Mouse (Mus musculus): ENCODE measurements around the gene Otud3.
A peak's percentile ranks its signal among the peaks of the same experiment; 100 is the strongest.
"Not testable (repeated sequence)": the region's sequence is repeated elsewhere in the genome, so short reads cannot be mapped to it uniquely, and the experiment has no call there.

Gene Otud3

DNA sequence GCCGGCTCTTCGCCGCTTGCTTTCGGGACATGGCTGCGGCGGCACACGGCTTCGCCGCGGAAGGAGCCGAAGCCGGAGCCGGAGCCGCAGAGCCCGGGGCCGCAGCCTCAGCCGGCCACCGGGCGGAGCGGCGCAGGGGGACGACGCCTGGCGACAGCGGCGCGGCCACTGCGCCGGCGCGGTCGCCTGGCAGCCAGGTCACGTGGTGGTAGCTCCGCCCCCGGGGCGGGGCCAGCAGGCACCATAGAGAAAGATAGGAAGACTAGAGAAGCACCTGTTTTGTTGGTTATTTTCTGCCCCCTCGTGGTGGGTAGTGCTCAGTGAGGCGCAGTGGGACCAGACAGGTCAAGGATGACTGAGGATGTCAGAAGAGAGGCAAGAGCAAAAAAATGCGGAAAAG lies at the start of gene Otud3:
Otud3 (minus strand) TSS at position 149 of the 400 bp plus-strand sequence.
- DNase-seq: peak; percentile 96

DNA sequence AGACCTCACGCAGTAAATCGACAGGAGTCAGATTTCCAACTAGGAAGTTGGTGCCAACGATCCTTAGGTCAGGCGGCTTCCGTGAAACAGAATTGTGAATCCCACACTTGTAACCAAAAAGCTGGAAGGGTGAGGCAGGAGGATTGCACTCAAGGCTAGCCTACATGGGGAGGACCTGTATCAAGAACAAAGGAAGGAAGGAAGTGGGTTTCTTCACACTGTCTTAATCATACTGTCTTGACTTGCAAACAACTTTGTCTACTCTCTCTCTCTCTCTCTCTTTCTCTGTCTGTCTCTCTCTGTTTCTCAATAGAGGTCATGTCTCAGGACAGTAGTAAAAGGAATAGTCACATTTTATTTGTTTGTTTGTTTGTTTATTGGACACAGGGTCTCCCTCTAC lies 49.0 kb upstream of the Otud3 start:
- DNase-seq: no peak

DNA sequence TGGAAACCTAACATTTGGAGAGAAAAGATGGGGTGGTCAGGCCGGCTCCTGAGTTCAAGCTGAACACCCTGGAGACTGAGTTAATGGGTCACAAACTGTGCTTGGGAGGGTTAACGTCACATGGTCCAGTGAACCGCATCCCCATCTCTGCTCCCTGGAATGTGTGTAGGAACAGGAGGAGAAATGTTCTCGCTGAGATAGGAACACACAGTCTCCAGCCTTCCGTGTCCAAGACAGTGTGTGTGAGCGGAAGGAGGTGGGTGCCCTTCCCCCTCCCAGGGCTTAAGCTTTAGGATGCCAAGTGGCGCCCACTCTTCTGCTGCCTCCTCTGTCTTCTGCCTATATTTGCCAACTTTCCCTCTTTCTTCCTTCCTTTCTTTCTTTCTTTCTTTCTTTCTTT lies 46.2 kb upstream of the Otud3 start:
- DNase-seq: peak; percentile 76

DNA sequence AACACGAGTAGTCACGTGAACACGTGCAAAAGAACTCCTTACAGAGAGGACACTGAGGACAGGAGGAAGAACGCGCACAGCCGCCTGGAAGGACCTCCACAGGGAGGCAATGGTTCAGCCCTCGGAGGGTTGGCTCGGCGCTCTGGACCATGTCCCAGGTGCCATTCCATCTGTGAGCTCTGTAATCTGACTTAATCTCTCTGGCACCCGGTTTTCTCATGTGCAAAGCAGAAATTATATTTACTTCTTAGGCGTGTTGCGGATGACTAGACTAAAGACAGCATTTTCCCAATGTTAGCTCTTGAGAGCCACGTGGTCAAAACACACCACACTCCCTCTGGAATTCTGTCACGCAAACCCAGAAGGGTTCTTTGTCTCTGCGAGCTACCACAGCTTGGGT lies 45.4 kb upstream of the Otud3 start:
- peak; percentile 37 for DNase-seq

DNA sequence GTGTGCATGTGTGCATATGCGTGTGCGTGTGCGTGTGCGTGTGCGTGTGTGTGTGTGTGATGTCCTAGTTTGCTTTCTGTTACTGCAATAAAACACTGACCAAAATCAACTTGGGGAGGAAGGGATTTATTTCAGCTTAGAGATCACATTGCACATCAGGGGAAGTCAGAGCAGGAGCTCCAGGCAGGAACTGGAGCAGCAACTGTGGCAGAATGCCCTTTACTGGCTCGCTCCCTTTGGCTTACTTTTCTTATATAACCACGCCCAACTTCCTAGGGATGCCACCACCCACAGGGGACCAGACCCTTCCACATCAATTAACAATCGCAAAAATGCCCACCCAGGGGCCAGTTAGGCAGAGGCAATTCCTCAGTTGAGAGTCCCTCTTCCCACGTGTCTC lies 44.9 kb upstream of the Otud3 start:
- DNase-seq: no peak

DNA sequence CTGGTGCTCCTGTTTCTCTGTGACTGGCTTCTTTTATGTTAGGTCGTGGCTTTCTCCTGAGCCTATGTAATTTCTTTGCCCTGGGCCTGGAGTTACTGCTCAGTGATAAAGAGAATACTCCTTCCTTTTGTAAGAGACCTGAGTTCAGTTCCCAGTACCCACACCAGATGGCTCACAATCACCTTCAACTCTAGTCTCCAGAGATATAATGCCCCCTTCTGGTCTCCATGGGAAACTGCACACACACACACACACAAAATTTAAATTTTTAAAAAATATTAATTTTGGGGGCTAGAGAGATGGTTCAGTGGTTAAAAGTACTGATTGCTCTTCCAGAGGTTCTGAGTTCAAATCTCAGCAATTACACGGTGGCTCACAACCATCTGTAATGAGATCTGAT lies 34.5 kb upstream of the Otud3 start:
- no peak for DNase-seq

DNA sequence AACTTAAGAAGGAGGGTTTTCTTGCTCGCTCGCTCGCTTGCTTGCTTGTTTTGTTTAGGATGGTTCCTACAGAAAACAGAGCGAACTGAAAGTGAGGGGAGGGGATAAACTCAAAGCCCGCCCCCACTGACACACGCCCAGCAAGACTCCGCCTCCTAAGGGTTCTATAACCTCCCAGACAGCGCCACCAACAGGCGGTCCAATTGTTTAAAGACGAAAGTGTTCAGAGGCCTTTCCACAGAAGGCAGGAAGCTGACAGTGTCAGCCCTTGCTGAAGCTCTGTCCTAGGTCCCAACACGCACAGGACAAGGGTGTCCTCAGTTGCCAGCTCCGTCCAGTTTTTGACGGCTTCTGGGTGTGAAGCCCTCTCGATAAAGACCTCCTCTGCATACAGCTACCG lies 30.0 kb upstream of the Otud3 start:
- peak; percentile 52 for DNase-seq

DNA sequence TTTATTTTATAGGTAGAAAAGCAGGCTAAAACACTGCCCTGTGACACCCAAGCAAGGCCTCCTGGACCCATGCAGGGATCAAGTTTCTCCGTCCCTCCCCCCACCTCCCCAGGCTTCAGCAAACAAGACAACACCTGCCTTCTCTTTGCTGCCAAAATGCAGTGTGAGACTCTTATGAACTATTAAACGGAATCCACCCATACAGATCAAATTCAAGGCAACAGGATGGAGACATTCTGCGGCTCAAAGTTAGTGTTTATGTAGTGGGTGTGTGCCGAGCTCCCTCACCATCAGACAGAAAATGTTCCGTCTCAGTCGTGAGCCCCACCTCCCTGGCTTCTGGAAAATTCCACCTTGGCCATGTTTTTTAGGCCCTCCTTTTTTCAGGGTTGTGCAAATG lies 28.2 kb upstream of the Otud3 start:
- DNase-seq: no peak

DNA sequence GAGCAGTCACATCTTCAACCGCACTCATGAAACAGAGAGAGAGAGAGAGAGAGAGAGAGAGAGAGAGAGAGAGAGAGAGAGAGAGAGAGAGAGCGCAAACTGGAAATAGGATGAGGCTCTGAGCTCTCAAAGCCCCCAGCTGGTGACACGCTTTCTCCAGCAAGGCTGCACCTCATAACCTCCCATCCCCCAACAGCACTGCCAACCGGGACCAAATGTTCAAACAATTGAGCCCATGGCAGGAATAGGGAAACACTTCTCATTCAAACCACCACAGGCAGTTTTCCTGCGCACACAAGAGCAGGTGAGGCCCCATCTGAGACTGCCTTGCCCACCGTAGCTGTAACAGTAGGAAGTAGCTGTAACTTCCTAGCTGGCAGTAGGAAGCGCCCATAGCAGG lies 27.7 kb upstream of the Otud3 start:
- DNase-seq: no peak

DNA sequence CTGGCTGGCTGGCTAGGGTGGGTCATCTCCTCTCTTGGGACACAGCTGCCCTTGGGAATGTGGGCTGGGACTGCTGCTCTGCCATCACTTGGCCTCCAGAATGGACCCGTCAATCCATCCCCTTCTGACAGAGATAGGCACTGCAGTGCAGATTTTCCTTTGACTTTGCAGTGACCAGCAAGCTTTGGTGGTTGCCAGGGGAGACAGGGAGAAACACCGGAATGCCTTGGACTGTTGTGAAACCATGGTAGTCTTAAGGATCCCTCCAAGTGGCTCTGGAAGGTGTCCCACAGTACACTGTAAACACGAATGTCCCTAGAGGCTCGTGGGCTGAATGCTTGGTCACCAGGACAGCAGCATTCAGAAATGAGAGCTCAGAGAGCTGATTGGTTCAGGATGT lies 25.7 kb upstream of the Otud3 start:
- no peak for DNase-seq

DNA sequence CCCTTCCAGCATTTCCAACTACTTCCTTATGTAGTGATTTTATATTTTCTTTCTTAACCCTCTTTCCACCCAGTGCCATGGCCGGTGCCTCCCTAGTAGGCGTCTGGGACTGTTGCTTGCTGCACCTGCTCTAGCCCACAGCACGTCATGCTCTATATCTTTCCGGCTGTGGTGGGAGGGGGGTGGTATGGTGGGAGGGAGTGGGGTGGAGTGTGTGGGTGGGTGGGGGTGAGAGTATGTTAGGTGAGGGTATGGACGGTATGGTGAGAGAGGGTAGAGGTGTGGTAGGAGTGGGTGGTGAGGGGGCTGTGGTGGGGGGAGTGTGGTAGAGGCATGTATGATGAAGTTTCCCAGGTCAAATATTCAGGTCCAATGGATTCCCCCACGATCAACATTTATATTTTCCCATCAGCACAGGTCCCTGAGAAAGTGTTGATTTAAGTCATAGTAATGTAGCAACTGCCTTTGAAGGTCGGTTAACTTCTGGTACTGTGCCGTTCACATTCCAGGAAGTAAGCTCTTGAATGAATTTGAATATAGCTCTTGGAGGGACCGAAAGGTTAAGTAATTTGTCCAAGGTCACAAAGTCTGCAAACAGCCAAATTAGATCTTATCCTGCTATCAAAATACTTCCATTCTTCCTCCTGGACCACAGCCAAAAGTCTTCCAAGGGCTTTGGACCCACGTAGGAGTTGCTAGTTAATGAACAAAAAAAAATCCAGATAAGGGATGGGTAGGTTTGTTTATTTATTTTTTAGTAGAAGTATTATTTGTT lies 24.9 kb upstream of the Otud3 start:
- no peak for DNase-seq

DNA sequence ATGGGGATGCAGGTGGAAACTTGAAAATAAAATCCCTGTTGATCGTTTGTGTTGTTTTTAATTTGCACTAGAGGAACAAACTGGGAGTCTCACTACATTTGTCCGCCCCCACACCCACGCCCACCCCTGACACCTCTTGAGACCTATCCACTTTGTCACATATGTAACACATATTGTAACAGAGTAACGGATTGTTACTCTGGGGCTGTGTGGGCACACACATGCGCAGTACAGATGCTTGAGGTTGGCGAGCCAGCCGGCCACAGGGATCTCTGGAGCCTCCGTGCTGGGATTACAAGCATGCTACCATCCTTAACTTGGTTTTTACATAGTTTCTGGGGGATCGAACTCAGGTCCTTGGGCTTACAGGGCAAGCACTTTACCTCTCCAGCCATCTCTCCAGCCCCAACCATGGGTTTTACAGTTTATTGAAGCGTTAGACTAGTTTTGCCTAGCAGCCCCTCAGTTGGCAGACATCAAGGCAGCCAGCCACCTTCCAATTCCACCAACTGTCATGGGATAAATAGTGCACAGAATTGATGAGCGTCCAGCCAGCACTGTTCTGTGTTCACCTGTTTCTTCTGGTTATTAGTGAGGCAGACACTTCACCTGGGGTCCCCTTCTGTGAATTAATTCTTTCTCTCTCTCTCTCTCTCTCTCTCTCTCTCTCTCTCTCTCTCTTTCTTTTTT lies 20.9 kb upstream of the Otud3 start:
- DNase-seq: no peak

DNA sequence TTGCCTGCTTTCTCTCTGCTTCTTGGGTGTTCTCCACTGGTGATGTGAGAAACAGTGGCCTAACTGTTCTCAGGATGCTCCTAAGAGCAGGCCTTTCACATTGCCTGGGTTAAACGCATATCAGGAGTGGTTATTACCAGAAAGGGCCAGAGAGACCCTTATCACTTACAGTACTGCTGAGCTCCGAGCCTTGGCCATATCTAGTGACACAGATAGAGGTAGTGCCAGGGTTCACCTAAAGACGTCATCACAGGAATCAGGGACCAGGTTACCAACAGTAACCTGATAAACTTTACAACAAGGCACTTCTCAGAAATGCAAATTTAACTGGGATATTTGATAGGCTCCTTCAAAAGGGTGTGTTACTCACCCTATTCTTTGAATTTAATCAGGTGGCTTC lies 20.1 kb upstream of the Otud3 start:
- DNase-seq: no peak

DNA sequence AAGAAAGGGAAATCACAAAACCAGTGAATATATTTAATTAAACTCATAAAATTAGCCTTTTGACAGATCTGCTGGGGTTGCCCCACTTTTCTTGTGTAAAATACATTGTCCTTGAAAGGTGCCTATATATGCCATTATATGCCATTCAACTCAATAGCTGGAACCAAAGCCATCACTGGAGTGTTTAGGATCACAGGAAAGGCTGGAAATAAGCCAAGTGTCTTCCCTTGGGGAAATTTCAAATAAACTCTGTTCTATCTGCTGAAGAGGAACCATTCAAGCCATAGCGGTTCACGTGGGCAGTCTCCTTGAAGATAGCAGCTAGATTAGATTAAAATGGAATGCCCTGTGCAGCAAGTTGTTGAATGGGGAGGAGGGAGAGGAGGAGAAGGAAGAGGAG lies 11.8 kb upstream of the Otud3 start:
- no peak for DNase-seq

DNA sequence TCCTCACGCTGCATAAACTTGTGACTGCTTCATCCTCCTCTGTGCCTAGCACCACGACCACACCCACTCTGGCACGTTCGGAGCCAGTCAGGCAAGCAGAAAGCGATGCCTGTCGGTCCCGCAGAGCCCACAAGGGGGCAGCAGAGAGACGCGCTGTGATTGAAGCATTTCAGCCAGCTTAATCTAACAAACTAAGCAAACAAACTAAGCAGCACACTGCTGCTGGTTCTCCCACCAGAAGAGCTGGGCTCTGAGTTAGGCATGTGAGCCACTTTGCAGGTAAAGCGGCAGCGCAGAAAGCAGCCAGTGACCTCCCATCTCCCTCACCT lies 8.3 kb upstream of the Otud3 start:
- DNase-seq: peak; percentile 95

DNA sequence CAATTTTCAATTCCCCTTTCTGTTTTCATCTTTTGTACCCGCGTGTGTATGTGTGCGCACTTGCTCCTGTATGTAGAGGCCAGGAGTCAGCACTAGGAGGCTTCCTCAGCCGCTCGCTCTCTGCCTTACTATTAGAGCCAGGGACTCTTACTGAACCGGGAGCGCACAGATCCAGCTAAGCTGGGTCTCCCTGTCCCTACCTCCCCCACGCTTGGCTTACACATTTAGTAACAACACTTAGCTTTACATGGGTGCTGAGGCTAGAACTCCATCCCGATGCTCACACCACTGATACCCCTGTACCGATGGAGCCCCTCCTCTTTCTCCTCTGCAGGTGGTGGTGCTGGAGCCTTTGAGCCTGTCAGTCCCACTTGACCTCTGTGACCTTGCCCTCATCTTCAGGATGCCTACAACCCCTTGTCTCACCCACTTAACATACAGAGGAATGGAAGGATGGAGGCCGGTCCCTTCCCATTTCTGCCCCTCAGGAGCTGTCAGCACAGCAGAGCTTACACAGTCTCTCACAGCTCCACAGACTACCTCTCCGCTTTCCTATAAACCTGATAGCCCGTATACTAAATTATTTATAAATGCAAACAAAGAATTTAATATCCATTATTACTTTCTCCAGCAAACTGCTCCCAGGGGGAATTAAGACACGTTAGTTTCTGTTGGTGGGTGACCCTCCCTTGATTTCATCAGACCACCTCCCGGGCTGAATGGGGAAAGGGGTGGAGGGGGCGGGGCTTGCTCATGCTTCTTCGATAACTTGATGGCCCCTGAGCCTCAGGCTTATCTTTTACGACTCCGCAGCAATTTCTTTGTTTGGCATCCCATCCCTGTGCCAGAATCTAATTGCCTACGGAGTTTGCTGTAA lies 7.7 kb upstream of the Otud3 start:
- DNase-seq: no peak

DNA sequence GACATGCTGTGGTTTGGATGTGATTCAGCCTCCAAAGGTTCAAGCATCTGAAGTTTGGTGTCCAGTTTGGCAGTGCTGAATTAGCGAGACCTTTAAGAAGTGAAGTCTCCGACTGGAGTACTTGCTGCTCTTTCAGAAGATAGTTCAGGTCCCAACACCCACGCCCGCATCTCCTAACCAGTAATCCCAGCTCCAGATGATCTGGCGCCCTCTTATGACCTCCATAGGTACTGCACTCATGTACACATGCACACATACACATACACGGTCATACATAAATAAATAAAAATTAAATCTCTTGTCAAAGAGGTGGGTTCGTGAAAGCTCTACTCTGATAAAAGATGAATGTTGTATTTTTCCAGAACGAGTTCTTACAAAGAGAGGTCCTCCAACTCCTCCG lies 3.5 kb upstream of the Otud3 start:
- DNase-seq: no peak

DNA sequence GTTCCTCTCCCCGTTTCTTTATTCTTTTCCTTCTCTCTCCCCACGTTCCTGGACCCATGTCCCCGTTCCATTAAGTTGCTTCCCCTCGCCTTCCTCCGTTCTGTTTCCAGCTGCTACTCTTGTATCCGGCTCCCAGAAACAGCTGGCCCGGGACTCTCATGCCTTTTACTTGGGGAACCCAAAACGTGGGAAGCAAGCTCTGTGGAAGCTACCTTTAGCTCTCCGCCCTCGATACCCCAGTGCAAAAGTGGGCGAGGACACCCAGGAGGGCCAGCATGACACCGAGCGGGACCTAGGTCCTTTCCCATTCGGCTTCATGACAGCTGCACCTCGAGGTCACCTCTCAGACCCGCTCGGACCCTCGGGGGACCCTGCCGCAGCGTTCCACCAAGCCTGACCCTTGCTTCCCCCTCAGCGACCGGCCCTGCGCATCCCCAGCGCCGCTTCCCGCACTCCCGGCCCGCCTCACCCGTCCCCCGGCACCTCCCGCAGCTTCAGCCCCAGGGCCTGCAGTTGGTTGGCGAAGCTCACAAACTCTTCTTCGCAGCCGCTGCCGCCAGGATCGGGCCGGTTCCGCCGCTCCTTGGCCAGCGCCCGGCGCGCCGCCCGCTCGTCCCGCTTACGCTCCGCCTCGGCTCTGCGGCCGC lies 481 bp downstream of the Otud3 start:
- no peak for DNase-seq

DNA sequence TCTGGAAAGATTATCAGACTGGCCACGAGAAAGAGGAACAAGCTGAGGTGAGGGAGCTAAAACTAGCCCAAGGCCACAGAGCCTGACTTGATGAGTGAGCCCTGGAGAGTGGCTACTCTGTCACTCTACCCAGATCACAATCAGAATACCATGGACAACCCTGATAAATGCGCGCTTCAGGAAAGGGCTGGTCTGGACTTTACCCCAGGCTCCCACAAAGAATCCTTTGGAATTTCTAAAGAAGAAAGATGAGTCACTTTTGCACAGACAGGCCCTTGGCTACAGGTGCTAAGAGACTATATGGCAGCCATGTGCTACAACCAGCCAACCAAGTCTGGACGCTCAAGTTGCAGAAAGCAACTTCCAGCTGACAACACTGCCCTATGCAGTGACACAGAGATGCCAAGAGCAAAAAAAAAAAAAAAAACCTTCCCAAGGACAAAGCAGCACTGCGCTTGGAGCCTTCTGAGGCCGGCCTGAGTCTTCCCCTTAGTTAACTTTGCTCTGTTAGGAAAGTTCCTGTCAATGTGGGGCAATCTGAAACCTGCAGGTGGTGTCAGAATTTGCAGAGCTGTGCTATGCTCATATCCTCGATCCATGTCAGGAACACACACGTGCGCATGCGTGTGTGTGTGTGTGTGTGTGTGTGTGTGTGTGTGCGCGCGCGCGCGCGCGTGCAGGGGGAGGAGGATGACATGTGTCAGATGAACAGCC lies 8.0 kb downstream of the Otud3 start:
- DNase-seq: no peak

DNA sequence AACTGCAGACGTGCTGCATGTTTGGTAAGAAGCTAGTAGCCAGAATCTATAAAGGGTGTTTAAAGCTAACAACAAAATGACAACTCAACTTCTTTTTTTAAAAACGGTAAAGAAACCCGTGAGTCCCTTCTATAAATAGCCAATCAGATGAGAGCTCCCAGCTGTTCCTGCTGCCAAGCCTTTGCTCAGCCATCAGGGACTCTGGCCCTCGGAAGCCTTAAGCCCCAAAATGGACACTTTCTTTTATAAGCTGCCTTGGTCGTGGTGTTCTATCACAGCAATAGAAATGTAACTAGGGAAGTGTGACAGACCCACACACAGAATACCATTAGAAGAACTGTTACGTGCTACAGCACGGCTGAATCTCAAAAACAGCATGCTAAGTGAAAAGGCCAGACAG lies 14.4 kb downstream of the Otud3 start:
- DNase-seq: no peak

DNA sequence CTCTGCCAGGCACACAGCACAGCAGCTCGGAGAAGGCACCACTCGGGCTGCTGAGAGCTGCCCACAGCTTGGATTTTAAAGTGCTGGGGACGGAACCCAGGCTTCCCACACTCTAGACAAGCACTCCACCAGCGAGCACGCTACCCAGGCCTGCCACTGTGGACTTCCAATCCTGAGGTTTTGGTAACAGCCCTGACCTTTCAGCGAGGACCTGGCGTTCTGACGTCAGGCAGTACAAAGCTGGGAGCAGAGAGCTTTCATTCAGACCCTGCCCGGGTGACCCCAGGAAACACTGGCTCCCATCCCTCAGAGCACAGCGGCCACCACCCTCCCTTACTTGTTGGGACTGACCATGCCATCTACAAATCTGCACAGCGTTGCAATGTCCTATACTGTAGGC lies 20.0 kb downstream of the Otud3 start:
- DNase-seq: not testable (repeated sequence)

DNA sequence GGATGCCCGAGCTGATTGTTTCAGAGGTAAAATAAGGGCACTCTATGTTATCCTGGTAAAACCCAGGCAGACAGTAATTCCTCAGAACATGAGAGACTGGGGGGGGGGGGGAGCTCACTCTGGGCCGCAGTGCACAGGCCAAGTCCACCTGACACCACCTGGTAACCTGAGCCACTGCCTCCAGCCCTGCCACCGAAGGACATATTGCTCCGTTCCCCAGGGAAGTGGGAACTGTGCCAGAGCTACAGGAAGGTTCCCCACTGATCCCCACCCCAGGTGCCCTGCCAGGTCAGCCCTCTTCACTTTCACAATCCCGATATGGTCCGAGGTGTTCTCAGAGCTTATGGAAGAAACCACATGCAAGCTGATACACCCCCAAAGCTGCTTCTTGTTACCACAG lies 21.1 kb downstream of the Otud3 start:
- DNase-seq: no peak

DNA sequence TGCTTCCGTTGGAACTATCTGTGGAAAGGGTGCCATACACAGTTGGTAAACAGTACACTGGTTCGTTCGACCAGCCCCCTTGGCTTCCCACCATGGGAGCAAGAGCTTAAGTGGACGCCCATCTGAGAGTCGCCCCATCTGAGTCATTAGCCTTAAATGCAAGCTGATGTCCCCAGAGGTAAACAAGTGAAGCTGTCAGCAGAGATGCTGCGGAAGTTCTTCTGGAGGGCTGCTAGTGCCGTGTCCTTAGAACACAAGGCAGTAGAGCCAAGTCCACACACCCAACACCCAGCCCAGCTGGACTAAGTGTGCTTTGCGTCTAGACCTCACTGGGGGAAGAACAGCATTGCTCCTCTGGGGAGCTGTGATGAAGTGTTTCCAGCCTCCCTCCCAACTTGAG lies 24.1 kb downstream of the Otud3 start:
- no peak for DNase-seq
